Mouse (Mus musculus) neural tube, postnatal 0 days (tissue): ENCODE data around the gene Imp3. TPM values are rescaled to one million over a fixed set of nuclear protein-coding genes. Genes with fewer than 3 reads are reported as not detected.

Source experiments
- polyA plus RNA-seq: library from polyadenylated mRNA; unstranded; fragments of >200 nt; fragmentation: Nextera tagmentation; extraction: Ambion mirVana; gene quantifications from 2 replicates; pipeline ENCODE4 v1.2.1, GENCODE M21; 2015

Gene Imp3
- polyA plus RNA-seq: 75.1 and 81.8 TPM in 2 replicates

GRCm38 (mm10) chr9:56937223-56938160 lies at the start of gene Imp3:
Gene Imp3 (plus strand): TSS chr9:56937475.

DNA sequence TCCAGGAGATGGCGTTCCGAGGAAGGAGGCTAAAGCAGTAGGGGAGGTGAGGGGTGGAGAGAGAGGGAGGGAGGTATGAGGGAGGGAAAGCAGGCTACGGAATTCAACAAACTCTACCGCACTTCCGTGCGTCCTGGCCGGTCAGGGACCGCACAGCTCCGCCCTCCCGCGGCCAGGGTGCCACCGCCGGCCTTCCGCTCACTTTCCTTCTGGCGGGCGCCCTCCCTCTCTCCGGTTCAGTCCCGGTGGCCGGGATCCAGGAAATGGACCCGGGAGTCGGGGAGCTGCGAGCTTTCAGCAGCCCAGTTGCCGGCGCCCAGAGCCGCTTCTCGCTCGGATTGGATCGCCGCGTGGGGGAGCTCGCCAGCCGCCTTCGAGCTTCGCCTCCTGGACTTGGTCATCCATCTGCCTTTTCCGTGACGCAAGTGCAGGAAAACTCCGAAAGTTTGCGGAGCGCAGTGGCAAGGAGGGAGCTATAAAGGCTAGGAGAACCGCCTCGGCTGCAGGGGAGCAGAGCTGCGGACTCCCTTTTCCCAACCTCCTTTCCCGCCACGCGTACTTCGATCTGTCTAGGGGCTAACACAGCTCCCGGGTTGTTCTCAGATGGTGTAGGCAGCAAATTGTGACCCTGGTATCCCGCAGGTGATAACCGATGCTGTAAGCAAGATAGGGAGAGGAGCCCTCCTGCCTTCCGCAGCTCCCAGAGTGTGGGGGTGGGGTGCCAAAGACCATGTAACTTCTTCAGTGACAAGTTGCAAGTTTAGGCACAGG lies 9.0 kb upstream of the Imp3 start, which contains the start of gene Snx33:
TSS of gene Snx33 (minus strand) at position 331 of the 771 bp plus-strand sequence.

DNA sequence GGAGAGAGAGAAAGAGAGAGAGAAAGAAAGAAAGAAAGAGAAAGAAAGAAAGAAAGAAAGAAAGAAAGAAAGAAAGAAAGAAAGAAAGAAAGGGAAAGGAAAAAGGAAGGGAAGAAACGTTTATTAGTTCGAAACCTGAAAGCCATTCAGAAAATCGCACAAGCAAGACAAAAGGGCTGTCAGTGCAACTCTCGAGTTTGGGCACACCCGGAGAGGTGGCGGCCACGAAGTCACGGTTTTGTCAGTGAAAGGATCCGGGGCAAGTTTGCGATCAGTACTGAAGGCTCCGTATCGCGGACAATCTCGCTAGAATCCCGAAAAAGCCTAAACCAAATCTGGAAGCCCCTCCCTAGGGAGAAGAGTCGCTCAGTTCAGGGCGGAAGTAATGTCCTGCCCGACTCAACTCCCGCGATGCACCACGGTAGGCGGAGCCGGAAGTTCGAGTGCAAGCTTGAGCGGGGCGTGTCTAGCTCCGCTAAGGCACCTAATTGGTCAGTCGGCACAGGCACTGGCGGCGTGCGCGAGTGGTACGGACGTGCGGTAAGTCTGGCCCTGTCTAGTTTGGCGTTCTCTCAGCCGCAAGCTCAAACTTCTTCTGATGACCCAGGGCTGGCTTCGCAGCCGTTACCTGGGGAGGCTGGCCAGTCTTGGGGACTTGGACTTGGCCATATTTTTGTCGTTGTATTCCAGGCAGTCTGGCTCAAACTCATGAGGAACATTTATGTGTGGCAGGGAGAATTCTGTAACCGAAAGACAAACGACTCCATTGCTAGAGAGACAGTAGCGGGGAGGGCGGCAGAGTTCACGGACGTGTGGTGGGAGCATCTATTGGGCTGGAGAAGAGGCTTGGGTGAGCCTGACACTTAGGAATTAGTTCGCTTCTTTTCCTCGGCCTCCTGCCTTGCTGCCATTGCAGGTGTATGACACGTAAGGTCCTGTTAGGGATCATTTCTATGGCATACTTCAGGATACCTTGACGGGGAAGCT lies 13.4 kb downstream of the Imp3 start, which contains the start of gene Snupn:
TSS of gene Snupn (plus strand) at position 465 of the 987 bp plus-strand sequence.

Other genes with a start within 250 kb of the Imp3 start
- 88.7 and 94.3 TPM in 2 replicates for gene Lingo1, start 141.0 kb upstream of the Imp3 start, polyA plus RNA-seq
- not detected in 2 replicates for gene Odf3l1, start 72.8 kb upstream of the Imp3 start, polyA plus RNA-seq
- 13.4 and 16.6 TPM in 2 replicates for gene Cspg4, start 72.4 kb upstream of the Imp3 start, polyA plus RNA-seq
- 2.2 and 2.4 TPM in 2 replicates for gene Snx33, start 9.1 kb upstream of the Imp3 start, polyA plus RNA-seq
- gene Snupn, start 13.4 kb downstream of the Imp3 start, polyA plus RNA-seq: 21.9 and 23.8 TPM in 2 replicates
- gene Ptpn9, start 57.4 kb downstream of the Imp3 start, polyA plus RNA-seq: 24.4 and 26.9 TPM in 2 replicates
- 12.5 and 12.6 TPM in 2 replicates for gene Sin3a, start 134.6 kb downstream of the Imp3 start, polyA plus RNA-seq
- gene Man2c1, start 193.2 kb downstream of the Imp3 start, polyA plus RNA-seq: 64.4 and 70.1 TPM in 2 replicates
- gene Neil1, start 210.8 kb downstream of the Imp3 start, polyA plus RNA-seq: 6.8 and 7.1 TPM in 2 replicates
- 159 and 169 TPM in 2 replicates for gene Commd4, start 220.9 kb downstream of the Imp3 start, polyA plus RNA-seq